Mouse (Mus musculus): ENCODE measurements around the gene Grm5. TPM values are rescaled to one million over a fixed set of nuclear protein-coding genes. Genes with fewer than 3 reads are reported as not detected.

Grm5 gene
- not detected for polyA plus RNA-seq (2017; shearing (Covaris generic))

GRCm38 (mm10) chr7:87583868-87584267, at the start of gene Grm5:
Gene Grm5, plus strand, starts transcription at chr7:87584168.

Other genes with a start within 250 kb of the Grm5 start
- gene Tyr, start 90.7 kb upstream of the Grm5 start, polyA plus RNA-seq (2017; shearing (Covaris generic)), result not detected

Data from activated CD4-positive, CD25-positive, alpha-beta regulatory T cell, adult 9 weeks (primary cell).